Mouse (Mus musculus): ENCODE measurements at regions not wholly inside any gene's neighbourhood (a gene's known extent, or its start where the extent isn't known, plus 50 kb on each side); places are given as distances from the start of the nearest gene placed in this dataset.

DNA sequence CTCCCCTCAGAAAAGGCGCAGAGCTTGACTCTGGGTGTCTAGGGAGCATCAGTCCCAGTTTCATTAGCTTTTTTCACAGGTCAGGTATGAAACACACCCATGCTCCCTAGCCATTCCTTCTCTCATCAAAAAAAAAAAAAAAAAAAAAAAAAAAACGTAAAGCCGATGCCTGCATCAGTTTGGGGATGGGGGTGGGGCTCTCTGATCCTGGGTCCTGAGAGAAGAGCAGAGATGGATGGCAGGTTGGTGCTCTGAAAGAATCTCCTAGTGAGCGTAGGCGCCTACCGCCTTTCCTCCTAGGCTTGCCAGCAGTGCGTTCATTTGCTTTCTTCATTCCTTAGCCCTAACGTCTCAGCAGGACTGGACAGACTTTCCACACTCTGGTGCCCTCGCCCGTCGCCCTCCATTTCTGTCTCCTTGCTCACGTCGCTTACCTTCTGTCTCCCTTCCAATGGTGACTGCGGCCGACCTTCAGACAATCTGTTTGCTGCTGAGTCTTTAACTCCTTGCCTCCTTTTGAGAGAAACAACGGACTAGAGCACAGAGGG, 267.5 kb downstream of the Agtpbp1 start:
- DNase-seq (ENCODE audit: low read depth in 1 of 2, low spot score in 2 of 2): no peak
- Histone ChIP-seq H3K27ac (ENCODE audit: insufficient read depth, low read length) (no peak overlapping the region), H3K36me3 (ENCODE audit: control insufficient read depth, insufficient read depth, low read length) (no peaks in the 10 kb centered on the region), H3K27me3 (ENCODE audit: control insufficient read depth, insufficient read depth, low read length) (no peaks in the 10 kb centered on the region), H3K4me3 (ENCODE audit: extremely low read depth, insufficient read depth, insufficient read length) (no peak overlapping the region), H3K4me1 (ENCODE audit: control insufficient read depth, insufficient read depth, insufficient read length) (no peaks in the 10 kb centered on the region)
- WGBS: 80% methylated on average over 16 of the region's 16 CpGs
- TF ChIP-seq POLR2A (IDR thresholded peaks at IDR 0.05; ENCODE audit: low read depth, low read length) (no peak), CTCF (IDR thresholded peaks at IDR 0.05; ENCODE audit: extremely low read depth, insufficient read depth, insufficient read length, insufficient replicate concordance) (no peak)

DNA sequence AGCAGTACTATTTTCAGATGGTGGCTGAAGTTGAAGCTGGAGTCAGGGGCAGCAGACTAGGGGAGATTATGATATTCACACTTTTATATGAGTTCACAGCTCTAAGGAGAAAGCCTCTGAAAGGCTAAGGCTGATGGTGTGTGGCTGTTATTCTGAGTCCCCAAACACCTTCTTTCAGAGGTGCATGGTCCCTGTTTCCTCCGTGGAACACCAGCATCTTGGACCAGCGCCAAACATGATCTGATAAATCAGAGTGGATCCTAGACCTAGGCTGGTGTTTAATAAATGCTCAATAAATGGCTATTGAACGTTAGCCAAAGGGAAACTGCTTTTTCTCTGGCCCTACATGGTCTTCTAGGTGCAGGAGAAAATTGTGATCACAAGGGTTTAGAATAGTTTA, 269.2 kb downstream of the Agtpbp1 start:
- H3K27ac ChIP-seq (ENCODE audit: insufficient read depth, low read length): no peak overlapping the region
- no peaks in the 10 kb centered on the region for H3K36me3 ChIP-seq (ENCODE audit: control insufficient read depth, insufficient read depth, low read length)
- no peaks in the 10 kb centered on the region for H3K27me3 ChIP-seq (ENCODE audit: control insufficient read depth, insufficient read depth, low read length)
- no peaks in the 10 kb centered on the region for H3K4me1 ChIP-seq (ENCODE audit: control insufficient read depth, insufficient read depth, insufficient read length)
- no peak for TF ChIP-seq POLR2A (IDR thresholded peaks at IDR 0.05; ENCODE audit: low read depth, low read length)
- DNase-seq (ENCODE audit: low read depth in 1 of 2, low spot score in 2 of 2): no peak
- no peak overlapping the region for H3K4me3 ChIP-seq (ENCODE audit: extremely low read depth, insufficient read depth, insufficient read length)
- WGBS: 52% methylated on average over 3 of the region's 3 CpGs

DNA sequence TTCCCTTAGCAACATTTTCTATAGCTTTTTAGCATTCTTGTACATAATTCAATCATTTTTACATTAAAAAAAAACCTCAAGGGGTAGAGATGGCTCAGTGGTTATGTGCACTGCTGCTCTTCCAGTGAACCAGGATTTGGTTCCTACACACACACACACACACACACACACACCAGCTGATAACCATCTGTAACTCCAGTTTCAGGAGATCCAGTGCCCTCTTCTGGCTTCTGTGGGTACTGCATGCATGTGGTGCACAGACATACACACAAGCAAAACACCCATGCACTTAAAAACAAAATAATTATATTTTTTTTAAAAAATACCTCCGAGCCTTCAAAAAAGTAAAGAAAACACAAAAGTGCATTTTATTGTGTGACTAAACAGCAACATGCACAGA, 270.6 kb downstream of the Agtpbp1 start:
- Histone ChIP-seq H3K4me1 (ENCODE audit: control insufficient read depth, insufficient read depth, insufficient read length) (no peaks in the 10 kb centered on the region), H3K27me3 (ENCODE audit: control insufficient read depth, insufficient read depth, low read length) (no peaks in the 10 kb centered on the region), H3K36me3 (ENCODE audit: control insufficient read depth, insufficient read depth, low read length) (no peaks in the 10 kb centered on the region), H3K4me3 (ENCODE audit: extremely low read depth, insufficient read depth, insufficient read length) (no peak overlapping the region), H3K27ac (ENCODE audit: insufficient read depth, low read length) (no peak overlapping the region)
- DNase-seq (ENCODE audit: low read depth in 1 of 2, low spot score in 2 of 2): no peak
- 73% methylated on average over 1 of the region's 1 CpGs for WGBS
- peak; percentile 8; the same call in 1 of the 2 replicates for TF ChIP-seq CTCF (IDR thresholded peaks at IDR 0.05; ENCODE audit: extremely low read depth, insufficient read depth, insufficient read length, insufficient replicate concordance)
- no peak for TF ChIP-seq POLR2A (IDR thresholded peaks at IDR 0.05; ENCODE audit: low read depth, low read length)

DNA sequence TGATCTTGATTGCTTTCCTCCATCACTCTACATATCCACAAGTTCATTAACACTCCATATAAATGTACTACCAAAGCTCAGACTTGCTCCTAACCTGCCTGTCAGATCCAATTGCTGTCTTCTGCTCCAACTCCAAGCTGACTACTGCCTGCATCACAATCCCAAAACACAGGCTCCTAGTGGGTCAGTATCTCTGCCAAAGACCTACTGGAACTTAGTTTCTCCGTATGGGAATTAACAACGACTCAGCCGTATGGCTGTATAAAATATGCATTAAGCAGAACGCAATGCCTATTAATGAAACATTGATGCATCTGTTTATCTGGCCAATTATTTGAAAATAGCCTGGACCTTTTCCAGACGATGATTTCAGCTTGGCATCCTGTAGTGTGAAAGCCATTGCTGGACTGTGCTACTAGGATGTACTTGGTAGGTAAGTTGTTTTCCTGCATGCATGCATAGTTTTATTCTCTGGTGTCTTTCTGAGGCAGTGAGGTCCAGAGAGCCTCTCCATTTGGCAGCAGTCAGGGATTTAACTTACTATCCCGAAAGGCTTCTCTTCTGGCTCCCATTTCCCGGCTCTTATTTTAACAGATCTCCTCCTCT, 271.2 kb downstream of the Agtpbp1 start:
- H3K4me3 ChIP-seq (ENCODE audit: extremely low read depth, insufficient read depth, insufficient read length): no peak overlapping the region

DNA sequence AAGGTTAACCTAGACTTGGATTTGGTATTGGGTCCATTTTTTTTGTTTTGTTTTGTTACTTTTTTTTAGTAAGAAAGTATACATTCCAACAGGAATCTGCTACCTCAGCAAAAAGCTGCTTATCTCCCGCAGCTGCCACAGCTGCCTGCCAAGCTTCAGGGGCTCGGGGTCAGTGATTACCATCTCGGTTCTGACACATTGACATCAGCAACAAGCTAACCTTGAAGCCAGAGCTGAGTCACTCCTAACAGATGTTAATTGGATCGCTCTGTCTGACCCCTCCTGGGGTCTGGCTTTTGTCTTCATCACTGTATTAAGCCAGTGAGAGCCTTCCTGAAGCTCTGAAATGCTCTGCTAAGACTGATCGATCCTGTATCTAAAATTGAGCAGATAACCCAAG, 292.1 kb downstream of the Agtpbp1 start:
- Histone ChIP-seq H3K4me3 (ENCODE audit: extremely low read depth, insufficient read depth, insufficient read length) (no peak overlapping the region), H3K27me3 (ENCODE audit: control insufficient read depth, insufficient read depth, low read length) (no peaks in the 10 kb centered on the region), H3K27ac (ENCODE audit: insufficient read depth, low read length) (no peak overlapping the region), H3K4me1 (ENCODE audit: control insufficient read depth, insufficient read depth, insufficient read length) (no peaks in the 10 kb centered on the region), H3K36me3 (ENCODE audit: control insufficient read depth, insufficient read depth, low read length) (no peaks in the 10 kb centered on the region)
- no peak for DNase-seq (ENCODE audit: low read depth in 1 of 2, low spot score in 2 of 2)
- WGBS: 28% methylated on average over 5 of the region's 5 CpGs
- TF ChIP-seq POLR2A (IDR thresholded peaks at IDR 0.05; ENCODE audit: low read depth, low read length) (no peak), CTCF (IDR thresholded peaks at IDR 0.05; ENCODE audit: extremely low read depth, insufficient read depth, insufficient read length, insufficient replicate concordance) (no peak)

More for the DNA sequence above, 271.2 kb downstream of the Agtpbp1 start:
- no peak for DNase-seq (ENCODE audit: low read depth in 1 of 2, low spot score in 2 of 2)
- Histone ChIP-seq H3K27ac (ENCODE audit: insufficient read depth, low read length) (no peak overlapping the region), H3K4me1 (ENCODE audit: control insufficient read depth, insufficient read depth, insufficient read length) (no peaks in the 10 kb centered on the region), H3K27me3 (ENCODE audit: control insufficient read depth, insufficient read depth, low read length) (no peaks in the 10 kb centered on the region), H3K36me3 (ENCODE audit: control insufficient read depth, insufficient read depth, low read length) (no peaks in the 10 kb centered on the region)
- 93% methylated on average over 7 of the region's 7 CpGs for WGBS
- TF ChIP-seq CTCF (IDR thresholded peaks at IDR 0.05; ENCODE audit: extremely low read depth, insufficient read depth, insufficient read length, insufficient replicate concordance) (no peak), POLR2A (IDR thresholded peaks at IDR 0.05; ENCODE audit: low read depth, low read length) (no peak)

DNA sequence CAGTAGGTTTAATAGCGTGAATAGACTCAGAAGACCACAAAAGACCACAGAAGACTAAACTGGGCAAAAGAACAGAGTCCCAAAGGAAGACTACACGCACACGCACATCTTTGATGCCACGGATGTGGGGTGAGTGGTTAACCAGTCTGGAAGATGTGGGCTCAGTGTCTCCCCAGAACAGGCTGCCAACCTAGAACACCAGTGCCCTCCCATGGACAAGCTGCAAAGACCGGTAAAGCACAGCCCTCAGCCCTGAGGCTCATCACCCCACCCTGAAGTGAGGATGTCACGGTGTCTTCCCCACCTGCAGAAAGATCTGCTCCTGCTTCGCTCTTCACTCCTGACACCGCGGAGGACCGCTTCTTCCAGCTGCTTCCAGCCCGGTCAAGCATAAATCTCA, 295.9 kb downstream of the Agtpbp1 start:
- Histone ChIP-seq H3K27me3 (ENCODE audit: control insufficient read depth, insufficient read depth, low read length) (no peaks in the 10 kb centered on the region), H3K4me3 (ENCODE audit: extremely low read depth, insufficient read depth, insufficient read length) (no peak overlapping the region), H3K4me1 (ENCODE audit: control insufficient read depth, insufficient read depth, insufficient read length) (no peaks in the 10 kb centered on the region), H3K36me3 (ENCODE audit: control insufficient read depth, insufficient read depth, low read length) (no peaks in the 10 kb centered on the region), H3K27ac (ENCODE audit: insufficient read depth, low read length) (no peak overlapping the region)
- 77% methylated on average over 11 of the region's 11 CpGs for WGBS
- no peak for DNase-seq (ENCODE audit: low read depth in 1 of 2, low spot score in 2 of 2)
- TF ChIP-seq CTCF (IDR thresholded peaks at IDR 0.05; ENCODE audit: extremely low read depth, insufficient read depth, insufficient read length, insufficient replicate concordance) (no peak), POLR2A (IDR thresholded peaks at IDR 0.05; ENCODE audit: low read depth, low read length) (no peak)

DNA sequence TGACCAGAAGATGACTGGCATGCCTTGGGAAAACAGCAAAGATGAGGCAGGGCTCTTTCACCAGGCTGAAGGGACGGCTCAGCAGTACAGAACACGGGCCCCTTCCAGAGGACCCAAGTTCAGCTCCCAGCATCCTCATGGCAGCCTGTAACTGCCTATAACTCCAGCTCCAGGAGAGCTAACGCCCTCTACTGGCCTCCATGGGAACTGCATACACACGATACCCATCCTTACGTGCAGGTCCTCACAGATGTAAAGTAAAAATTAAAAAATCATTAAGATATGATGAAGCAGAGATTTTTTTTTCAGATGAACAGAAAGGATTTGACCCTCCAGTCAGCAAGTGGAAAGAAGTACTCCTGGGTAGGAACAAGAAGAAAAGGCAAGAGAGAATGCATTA, 303.8 kb downstream of the Agtpbp1 start:
- Histone ChIP-seq H3K4me3 (ENCODE audit: extremely low read depth, insufficient read depth, insufficient read length) (no peak overlapping the region), H3K27me3 (ENCODE audit: control insufficient read depth, insufficient read depth, low read length) (no peaks in the 10 kb centered on the region), H3K27ac (ENCODE audit: insufficient read depth, low read length) (no peak overlapping the region), H3K4me1 (ENCODE audit: control insufficient read depth, insufficient read depth, insufficient read length) (no peaks in the 10 kb centered on the region), H3K36me3 (ENCODE audit: control insufficient read depth, insufficient read depth, low read length) (no peaks in the 10 kb centered on the region)
- DNase-seq (ENCODE audit: low read depth in 1 of 2, low spot score in 2 of 2): no peak
- WGBS: 74% methylated on average over 5 of the region's 5 CpGs
- TF ChIP-seq POLR2A (IDR thresholded peaks at IDR 0.05; ENCODE audit: low read depth, low read length): no peak
- no peak for TF ChIP-seq CTCF (IDR thresholded peaks at IDR 0.05; ENCODE audit: extremely low read depth, insufficient read depth, insufficient read length, insufficient replicate concordance)

Data from spleen, adult 2 months (tissue).